Mouse (Mus musculus) ES-CJ7 (cell line): ENCODE results near the gene Srcin1.
A peak's percentile ranks its signal among the peaks of the same experiment; 100 is the strongest.

ENCODE experiments used
- DNase-seq: peaks from one replicate; pipeline ENCODE4 v3.0.0; 2011; ENCODE audit warnings: low read depth, low spot score

The Srcin1 gene

GRCm38 (mm10) chr11:97576136-97576906 lies at the start of gene Srcin1:
TSS of gene Srcin1 (minus strand) at chr11:97576186.
- no peak for DNase-seq

- DNase-seq, result peak; percentile 77
Observed at GRCm38 (mm10) chr11:97625551-97625950, 49.6 kb upstream of the Srcin1 start.

- DNase-seq, result no peak
Observed at GRCm38 (mm10) chr11:97623166-97623565, 47.2 kb upstream of the Srcin1 start.

GRCm38 (mm10) chr11:97622440-97622839 lies 46.5 kb upstream of the Srcin1 start:
- peak; percentile 84 for DNase-seq

- no peak for DNase-seq
Observed at GRCm38 (mm10) chr11:97619391-97619795, 43.4 kb upstream of the Srcin1 start.

GRCm38 (mm10) chr11:97618368-97618767 lies 42.4 kb upstream of the Srcin1 start:
- peak; percentile 61 for DNase-seq

GRCm38 (mm10) chr11:97615276-97615675 lies 39.3 kb upstream of the Srcin1 start:
- DNase-seq, result no peak

GRCm38 (mm10) chr11:97611076-97611475 lies 35.1 kb upstream of the Srcin1 start:
- DNase-seq, result no peak

- no peak for DNase-seq
Observed at GRCm38 (mm10) chr11:97609743-97610142, 33.8 kb upstream of the Srcin1 start.

- no peak for DNase-seq
Observed at GRCm38 (mm10) chr11:97608933-97609332, 32.9 kb upstream of the Srcin1 start.

GRCm38 (mm10) chr11:97607056-97607725 lies 31.2 kb upstream of the Srcin1 start:
- no peak for DNase-seq

GRCm38 (mm10) chr11:97603891-97604290 lies 27.9 kb upstream of the Srcin1 start:
- no peak for DNase-seq

- peak; percentile 38 for DNase-seq
Observed at GRCm38 (mm10) chr11:97602223-97602622, 26.2 kb upstream of the Srcin1 start.

- peak; percentile 95 for DNase-seq
Observed at GRCm38 (mm10) chr11:97599104-97599503, 23.1 kb upstream of the Srcin1 start.

GRCm38 (mm10) chr11:97597945-97598691 lies 22.1 kb upstream of the Srcin1 start:
- peak; percentile 93 for DNase-seq

GRCm38 (mm10) chr11:97594136-97594535 lies 18.1 kb upstream of the Srcin1 start:
- DNase-seq, result peak; percentile 66

GRCm38 (mm10) chr11:97591910-97592309 lies 15.9 kb upstream of the Srcin1 start:
- DNase-seq, result no peak

GRCm38 (mm10) chr11:97590227-97590960 lies 14.4 kb upstream of the Srcin1 start:
- no peak for DNase-seq

- peak; percentile 42 for DNase-seq
Observed at GRCm38 (mm10) chr11:97589216-97589615, 13.2 kb upstream of the Srcin1 start.

- no peak for DNase-seq
Observed at GRCm38 (mm10) chr11:97585932-97586331, 9.9 kb upstream of the Srcin1 start.

GRCm38 (mm10) chr11:97584476-97584875 lies 8.5 kb upstream of the Srcin1 start:
- no peak for DNase-seq
